Mouse (Mus musculus) cerebellum, adult 18-20 months (tissue): ENCODE results near the gene Micall1.

Experiments
- DNase-seq, 2 experiments: peaks; one replicate each; pipeline ENCODE4 v3.0.0; 2021

The Micall1 gene

DNA sequence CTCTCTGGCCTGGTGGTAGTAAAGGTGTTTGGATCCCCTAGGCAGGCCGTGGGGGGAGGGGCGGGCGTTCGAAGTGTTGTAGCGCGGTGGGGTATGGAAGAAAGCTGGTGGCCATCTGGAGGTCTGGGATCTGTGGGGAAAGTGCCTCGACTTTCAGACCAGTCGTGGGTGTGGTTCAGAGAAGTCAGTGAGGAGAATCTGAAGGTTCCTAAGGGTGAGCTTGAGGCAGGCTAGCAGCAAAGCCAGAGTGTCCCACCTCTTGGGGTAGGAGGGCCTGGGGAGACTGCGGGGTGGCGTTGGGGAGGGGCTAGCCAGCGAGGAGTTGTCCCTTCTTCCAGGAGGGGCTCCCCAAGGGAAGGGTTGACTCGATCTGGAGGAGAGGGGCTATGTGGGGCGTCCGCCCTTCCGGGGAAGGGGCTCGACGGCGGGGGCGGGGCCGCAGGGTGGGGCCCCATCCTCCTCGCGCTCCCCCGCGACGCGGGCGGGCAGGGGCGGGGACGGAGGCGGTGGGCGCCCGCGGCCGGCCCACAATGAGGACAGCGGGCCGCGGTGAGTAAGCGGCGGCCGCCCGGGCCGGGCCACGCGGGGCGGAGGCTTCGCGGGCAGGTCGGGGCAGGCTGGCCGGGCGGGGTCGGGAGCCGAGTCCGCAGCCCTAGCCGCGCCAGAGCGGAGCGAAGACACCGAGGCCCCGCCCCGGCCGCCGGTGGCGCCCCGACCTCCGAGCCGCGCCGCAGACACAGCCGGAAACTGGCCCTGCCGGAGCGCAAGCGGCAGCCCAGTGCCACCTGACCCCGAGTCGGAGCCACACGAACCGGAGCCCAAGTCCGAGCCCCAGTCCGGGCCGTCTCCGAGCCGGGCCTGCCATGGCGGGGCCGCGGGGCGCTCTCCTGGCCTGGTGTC lies at the start of gene Micall1:
Gene Micall1 (plus strand): TSS at position 478 of the 900 bp plus-strand sequence.
- peak; percentile 81 to 86 for DNase-seq

DNA sequence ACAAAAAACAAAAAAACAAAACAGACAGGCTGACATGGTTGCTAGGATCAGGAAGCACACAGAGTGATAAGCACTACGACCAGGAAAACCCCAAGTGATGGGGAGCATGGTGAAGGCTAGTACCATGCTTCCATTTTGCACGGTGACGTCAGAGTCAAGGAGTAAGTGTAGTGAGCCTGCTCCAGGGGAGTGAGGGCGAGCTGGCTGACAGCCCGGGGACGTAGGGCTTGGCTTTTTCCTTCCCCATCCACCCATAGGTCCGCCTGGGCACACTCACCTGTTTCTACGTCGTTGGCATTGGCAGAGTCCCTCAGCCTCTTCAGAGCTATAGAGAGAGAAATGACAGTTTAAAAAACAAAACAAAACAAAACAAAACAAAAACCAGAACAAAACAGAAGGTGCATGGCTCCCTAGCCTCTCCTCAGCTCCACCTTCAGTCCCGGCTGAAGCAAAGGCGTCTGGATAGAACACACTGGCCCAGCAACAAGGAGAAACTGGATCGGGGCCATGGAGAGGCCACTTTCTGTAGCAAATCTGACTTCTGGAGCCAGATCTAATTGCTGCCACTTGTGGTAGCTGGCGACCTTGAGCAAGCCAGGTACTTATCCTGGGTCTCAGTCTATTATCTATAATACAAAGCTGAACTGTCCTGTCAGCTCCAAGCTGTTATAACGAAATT lies 47.7 kb upstream of the Micall1 start:
- no peak for DNase-seq

DNA sequence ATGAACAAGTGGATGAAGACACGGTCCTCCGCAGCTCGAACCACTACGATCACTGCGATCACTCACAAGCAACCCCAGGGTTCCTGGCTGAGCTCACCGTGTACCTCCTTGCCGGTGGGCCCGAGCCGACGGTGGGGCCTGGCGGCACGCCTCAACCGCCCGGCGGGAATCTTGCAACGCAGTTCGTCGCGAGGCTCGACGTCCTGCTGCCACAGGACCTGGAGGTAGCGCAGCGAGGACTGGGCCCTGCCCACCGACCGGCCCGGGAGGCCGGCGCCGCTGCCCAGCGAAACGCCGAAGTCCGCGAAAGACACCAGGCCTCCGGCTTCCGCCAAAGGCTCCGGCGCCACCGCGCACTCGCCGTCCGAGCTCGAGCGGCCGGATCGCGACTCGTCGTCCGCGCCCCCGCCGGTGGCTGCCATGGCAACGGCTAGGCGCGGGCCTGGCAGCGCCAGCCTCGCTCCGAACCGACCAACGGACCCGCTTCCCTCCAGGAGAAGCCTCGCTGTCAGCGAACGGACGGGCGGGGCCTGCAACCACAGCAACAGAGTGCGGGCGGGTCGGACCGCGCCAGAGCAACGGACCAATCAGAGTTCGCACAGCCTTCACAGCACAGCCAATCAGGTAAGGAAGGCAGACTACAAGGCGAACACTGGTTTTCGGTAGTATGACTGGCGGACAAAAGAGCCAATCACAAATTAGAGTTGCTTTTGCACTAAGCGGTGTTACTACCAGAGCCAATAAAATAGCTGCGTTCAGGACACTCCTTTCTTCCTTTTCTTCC lies 46.1 kb upstream of the Micall1 start, which contains the start of gene Ankrd54:
Gene Ankrd54 (minus strand): TSS at position 518 of the 784 bp plus-strand sequence.
- DNase-seq = peak; percentile 94 to 99

DNA sequence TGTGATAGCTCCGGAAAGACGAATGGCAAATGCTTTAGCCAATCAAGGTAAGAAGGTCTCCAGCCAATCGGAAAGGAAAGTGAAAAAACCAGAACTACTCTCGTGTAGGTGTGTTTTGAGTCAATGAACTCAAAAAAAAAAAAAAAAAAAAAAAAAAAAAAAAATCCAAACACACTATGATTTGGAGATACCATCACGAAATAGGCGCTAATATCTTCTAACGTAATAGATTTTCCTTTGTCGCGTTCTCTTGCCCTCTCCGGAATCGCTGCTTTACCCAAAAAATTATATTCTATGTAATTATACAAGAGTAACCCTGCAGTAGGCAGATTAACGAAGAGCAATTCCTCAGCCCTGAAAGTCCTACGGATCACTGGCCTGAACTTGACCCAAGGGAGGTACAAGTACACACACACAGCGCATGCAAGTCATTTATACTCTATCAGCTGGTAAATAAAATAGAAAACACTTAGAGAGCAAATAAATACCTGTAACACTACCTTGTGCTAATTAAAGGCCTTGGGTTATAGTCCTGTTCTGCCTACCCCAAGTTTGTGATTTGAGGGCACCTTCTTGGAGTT lies 45.4 kb upstream of the Micall1 start:
- DNase-seq = no peak

DNA sequence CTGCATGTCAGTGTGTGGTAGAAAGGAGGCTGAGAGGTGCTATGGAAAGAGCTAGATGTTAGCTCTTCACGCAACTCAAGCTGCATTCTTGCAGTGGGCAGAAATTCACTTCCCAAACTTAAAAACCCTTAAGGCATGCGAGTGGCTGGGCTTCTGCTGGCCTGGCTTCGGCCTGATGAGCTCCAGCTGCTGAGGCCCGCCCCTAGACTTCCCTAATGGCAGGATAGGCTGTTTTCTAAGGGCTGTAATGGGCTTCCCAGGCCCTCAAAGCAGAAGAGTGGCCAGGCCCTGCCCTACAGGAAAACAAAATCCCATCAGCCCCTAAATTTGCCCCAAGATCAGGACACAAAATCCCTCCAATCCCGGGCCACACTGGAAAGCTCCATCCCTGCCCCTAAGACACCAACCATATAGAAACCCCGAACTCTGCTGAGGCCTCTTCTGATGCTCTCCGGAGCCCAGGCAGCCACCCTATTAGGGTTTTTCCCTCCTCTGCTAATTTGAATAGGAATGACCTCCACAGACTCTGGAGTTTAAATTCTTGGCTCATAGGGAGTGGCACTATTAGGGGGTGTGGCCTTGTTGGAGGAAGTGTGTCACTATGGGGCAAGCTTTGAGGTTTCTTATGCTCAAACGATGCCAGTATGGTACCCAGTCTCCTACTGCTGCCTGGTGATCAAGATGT lies 43.5 kb upstream of the Micall1 start:
- no peak for DNase-seq

DNA sequence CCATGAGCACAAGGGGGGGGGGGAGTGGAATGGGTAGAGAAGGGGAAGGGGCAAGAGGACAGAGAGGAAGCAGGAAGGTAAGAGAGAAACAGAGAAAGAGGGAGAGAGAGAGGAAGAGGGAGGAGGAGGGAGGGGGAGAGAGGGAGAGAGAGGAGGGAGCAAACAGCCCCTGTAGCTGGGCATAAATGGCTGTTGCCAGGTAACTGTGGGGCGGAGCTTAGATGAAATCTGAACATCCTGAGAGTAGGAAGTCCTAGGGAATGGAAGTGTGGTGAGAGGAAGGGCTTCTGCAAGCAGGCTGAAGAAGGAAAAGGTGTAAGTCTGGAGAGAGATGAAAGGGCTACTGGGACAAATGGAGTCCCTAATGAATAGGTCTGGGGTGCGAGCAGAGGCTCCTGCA lies 42.4 kb upstream of the Micall1 start:
- DNase-seq = no peak

DNA sequence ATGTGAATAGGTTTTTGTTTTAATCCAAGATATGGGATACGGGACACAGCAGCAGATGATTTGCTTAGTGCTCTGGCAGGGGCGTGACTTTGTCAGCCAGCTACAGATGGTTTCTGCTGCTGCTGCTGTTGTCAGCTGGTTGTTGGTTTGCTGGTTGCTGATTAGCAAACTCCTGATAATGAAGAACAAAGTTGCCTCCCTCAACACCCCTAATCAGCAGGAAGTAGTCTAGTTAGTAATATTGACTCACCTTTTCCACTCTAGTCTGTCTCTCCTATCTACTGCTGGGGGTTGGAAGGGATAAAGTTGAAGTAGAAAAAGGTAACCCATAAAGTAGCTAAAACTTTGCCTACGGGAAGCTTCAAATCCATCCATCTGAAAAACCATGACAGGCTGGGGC lies 41.1 kb upstream of the Micall1 start:
- no peak for DNase-seq

DNA sequence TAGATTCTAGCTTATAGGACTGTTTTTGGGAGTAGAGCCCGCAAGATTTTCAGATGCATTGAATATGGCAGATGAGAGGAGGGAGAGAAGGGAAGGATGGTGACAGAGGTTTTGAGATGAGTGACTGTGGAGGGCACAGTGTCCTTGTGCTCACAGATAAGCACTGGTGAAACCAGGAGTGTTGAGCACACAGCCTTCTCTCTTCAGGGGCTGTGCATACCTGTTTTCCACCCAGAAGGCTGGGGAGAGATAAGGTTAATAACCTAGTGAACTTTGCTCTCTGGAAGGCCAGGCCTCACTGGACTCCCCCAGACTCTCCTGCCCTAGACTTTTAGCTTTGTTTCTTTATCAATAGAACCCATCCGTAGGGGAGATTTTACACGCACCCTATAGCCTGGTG lies 40.3 kb upstream of the Micall1 start:
- no peak for DNase-seq

DNA sequence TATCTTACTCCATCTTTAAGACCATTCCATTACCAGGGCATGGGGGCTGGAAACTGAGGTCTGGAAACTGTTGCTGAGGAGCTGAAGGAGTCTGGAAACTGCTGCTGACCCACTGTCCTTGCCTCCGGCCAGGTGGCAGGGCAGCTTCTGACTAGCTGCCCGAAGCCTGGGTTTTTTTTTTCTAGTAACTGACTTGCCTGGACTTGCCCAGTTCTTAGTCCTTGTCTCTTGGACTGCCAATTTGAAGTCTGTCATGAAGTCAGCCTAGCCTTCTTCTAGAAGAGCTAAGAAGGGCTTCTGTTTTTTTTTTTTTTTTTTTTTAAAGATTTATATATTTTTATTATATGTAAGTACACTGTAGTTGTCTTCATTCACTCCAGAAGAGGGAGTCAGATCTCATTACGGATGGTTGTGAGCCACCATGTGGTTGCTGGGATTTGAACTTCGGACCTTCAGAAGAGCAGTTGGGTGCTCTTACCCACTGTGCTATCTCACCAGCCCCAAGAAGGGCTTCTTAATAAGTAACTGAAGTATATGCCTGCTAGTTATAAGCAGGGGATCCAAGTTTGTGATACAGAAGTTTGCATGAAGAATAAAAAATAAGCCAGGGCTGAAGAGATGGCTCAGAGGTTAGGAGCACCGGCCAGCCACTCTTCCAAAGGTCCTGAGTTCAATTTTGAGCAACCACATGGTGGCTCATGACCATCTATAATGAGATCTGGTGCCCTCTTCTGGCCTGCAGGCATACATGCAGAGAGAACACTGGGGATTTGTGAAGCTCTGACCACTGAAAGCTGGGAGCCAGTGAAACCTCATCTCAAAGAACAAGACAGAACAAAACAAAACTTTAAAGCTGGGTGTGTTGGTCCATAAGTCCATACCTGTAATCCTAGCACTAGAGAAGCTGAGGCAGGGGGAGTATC lies 37.3 kb upstream of the Micall1 start:
- peak; percentile 63 to 64 for DNase-seq

DNA sequence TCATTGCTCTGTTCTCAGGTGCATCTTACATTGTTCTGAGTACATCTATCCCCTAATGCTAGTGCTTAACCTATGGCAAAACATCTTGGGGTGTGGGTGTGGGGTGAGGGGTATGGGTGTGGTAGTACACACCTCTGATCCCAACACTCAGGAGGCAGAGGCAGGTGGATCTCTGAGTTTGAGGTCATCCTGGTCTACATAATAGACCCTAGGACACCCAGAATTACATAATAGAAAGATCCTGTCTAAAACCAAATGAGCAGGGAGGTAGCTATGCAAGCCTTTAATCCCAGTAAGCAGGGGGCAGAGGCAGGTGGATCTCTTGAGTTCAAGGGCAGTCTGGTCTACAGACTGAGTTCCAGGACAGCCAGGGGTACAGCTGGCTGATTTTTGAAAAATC lies 34.9 kb upstream of the Micall1 start:
- DNase-seq = no peak

DNA sequence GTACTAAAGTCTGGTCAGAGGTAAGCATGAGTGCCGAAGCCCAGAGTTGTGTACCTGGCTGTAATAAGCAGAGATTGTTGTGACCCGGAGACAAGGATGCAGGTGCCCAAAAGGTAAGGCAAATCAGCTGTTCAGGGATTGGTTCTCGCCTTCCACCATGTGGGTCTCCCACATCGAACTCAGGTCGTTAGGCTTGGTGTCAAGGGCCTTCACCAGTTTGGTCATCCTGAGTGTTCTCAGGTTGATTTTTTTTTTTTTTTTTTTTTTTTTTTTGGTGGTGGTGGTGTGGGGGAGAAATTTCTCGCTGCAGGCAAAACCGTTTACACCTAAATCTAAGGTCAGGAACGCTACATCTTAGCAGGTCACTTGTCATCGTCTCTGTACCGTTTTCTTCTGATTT lies 34.3 kb upstream of the Micall1 start:
- DNase-seq = no peak

DNA sequence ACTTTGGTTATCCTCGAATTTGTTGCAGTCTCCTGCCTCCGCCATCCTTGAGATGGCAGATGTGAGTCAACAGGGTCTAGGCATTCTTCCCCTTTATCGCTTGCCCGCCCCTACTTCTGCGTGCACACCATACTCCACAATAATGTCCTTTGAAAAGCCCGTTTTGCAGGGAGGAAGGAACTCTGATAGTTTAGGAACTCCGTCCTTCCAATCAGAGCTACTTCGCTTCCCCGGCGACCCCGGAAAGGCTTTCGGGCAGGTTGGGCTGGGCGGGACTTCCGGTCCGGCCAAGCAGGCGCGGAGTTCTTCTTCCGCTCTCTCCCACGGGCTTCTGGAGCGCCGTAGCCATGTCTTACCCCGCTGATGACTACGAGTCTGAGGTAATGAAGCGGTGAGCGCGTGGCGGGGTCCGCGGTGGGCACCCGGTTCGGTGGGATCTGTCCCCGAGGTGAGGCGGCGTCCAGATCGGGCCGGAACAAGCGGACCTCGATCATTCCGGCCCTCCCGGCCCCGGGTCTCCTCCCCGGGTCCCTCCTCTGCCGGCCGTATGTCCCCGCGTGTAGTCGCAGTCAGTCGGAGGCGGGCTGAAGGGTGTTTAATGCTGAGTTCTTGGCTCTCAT lies 33.7 kb upstream of the Micall1 start, which contains the start of gene Eif3l:
Gene Eif3l (plus strand): TSS at position 267 of the 620 bp plus-strand sequence.
- peak; percentile 87 to 90 for DNase-seq

DNA sequence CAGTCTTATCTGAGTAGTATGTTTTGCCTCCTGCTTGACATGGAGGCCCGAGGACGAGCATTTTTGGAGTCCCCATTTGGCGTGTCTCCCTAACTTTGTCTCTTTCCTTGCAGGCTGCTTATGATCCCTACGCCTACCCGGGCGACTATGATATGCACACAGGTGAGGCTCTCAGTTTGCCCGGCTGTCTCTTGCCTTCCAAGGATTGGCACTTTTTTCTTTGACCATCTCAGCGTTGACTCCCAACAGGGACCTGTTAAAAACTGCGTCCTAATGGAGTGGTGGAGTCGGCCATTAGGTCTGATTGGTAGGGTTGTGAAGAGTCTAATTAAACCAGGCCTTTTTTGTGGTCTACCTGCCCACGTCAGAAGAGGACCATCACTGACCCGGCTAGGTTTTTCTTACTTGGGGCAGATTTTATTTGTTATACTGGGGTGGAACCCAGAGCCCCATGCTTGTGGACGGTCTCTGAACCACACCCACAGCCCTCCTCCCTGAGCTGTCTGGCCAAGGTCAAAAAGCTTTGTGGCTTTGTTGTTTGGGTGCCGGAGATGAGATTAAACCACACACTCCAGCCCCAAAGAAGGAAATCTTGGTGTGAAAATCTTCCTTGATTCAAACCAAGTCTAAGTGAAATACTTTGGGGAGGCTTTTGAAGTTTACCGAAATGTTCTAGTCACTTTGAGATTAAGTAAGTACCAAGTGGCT lies 32.9 kb upstream of the Micall1 start:
- no peak for DNase-seq

DNA sequence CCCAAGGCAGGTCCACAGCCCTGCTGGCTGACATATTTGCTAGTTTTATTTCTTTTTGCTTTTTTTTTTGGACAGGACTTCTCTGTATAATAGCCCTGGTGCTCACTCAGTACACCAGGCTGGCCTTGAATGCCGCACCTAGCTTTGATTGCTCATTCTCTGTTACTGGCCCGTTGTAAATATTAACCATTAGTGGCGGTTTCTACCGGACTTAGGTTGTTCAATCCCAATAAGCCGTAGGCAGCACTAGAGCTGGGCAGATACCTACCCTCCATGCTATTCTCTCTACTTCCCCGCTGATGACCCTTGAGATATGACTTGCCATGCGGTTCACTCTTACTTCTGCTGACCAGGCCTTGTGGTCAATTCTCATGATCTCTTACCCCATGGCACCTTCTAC lies 29.1 kb upstream of the Micall1 start:
- no peak for DNase-seq

DNA sequence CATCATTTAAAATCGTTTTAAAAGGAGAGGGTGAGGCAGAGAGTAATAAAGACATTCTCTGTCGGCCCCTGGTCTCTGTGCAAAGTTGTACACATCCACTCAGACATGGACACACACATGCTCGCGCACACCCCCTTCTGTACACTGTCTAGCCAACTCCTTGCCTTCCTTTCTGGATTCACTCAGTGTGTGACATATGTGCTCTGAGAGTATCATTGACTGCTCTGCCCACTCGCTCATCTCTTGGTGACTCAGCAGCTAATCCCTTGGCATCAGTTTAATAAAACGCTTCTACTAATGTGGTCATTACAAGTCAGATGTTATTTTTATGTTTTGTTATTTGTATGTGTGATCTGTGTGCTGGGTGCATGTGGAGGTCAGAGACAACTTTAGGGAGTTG lies 16.4 kb upstream of the Micall1 start:
- DNase-seq = no peak

DNA sequence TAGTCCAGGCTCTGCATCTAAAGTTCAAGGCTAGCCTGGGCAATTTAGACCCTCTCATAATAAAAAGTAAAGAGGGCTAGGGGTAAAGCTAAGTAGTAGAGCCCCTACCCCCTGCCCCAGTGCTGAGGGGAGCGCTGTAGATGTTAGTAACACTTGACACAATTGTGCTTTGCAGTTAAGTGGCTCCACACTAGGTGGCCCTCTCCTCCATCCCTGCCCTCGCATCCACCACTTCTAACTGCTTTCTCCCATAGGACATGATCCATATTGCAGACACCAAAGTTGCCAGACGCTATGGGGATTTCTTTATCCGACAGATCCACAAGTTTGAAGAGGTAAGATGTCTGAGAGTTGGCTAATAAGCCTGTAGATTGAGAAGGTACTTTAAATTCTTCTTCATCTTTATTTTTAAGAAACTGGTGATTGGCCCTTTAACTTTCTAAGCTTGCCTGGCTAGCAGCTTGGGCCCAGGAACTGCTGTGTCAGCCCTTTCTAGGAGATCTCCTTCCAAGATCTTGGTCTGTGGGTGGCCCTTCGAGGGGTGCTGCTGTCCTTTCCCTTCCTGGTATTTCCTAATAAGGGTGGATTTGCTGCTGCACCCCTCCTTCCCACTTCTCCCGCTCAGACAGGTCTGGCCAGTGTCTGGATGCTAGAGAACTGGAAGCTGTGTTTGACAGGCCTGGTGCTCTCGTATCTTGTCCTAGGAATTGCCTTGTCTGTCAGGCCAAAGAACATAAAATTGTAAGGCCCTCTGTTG lies 15.4 kb upstream of the Micall1 start:
- peak; percentile 39 to 44 for DNase-seq

DNA sequence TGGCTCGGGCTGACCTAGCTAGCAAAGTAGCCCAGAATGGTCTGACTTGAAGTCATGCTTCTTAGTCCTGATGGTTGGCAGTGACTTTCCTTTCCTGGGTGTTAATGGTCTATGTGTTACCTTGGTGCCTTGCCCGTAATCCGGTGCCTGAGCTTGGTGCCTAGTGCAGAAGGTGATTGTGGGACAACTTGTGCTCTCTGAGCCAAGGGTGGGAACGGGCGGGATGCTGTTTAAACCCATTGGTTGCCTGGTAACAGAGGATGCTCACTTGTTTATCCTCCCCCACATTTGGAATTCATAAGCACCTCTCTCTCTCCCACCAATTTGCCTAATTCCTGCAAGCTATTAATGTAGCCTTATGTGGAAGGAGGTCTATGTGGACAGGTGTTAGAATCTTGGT lies 13.2 kb upstream of the Micall1 start:
- no peak for DNase-seq

DNA sequence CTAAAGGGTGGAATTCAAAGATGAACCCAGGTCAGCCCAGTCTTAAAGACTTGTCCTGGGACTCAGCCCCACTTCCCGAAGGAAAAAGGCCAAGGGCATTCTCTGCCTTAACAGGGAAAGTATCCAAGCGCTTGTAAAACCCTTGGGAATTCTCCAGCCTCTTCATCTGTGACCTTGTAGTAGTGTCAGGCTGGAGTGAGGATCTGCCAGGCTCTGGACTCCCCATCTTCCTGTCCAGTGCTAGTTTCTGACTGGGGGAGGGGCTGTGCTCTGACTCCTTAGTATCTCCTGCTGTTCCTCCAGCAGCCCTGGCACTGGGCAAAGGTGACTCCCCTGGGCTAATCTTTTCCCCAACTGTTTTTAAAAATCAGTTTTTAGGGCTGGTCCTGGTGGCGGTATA lies 12.1 kb upstream of the Micall1 start:
- no peak for DNase-seq

DNA sequence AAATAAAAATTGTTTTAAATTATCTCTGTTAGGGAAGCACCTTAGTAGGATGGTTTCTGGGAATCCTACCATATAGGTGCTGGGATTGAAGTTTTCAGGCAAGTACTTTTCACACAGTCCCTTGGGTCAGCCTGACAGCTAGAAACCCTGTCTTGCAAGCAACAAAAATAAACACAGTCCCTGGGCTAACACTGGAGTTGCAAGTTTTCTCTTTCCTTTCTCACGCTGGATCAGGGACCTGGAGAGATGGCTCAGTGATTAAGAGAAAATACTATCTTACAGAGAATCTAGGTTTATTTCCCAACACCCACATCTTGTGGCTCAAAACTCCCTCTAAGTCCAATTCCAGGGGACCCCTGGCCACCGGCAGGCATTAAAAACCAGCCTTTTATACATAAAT lies 11.6 kb upstream of the Micall1 start:
- DNase-seq = no peak
